Mouse (Mus musculus) gastrocnemius, adult 2 months (tissue): ENCODE results near the gene Slco1a6. TPM values are rescaled to one million over a fixed set of nuclear protein-coding genes. Genes with fewer than 3 reads are reported as not detected.
"Not testable (repeated sequence)": the region's sequence is repeated elsewhere in the genome, so short reads cannot be mapped to it uniquely, and the experiment has no call there.

Source experiments
- DNase-seq: peaks from one replicate; pipeline ENCODE4 v3.0.0; 2022
- H3K27ac ChIP-seq: fragments of 200-600 bp; 2 replicates; pipeline ENCODE4 v1.8.1; 2022; ENCODE audit warnings: mild to moderate bottlenecking
- H3K4me3 ChIP-seq: fragments of 200-600 bp; 2 replicates; pipeline ENCODE4 v1.8.1; 2022; ENCODE audit warnings: mild to moderate bottlenecking, moderate library complexity
- CTCF ChIP-seq: fragments of 200-600 bp; IDR thresholded peaks from 2 replicates; pipeline ENCODE4 v1.8.1; 2022; ENCODE audit warnings: antibody characterized with exemption, mild to moderate bottlenecking, moderate library complexity
- intact Hi-C: fragments of 180-260 bp; cut with DNase I; formaldehyde crosslinking; loops from one replicate; pipeline ENCODE4 v1.15.1; 2025
- long read RNA-seq, 2 experiments: library from polyadenylated mRNA; stranded (forward); transcript quantifications; one replicate each; pipeline ENCODE4 v2.0.0; 2021
- total RNA-seq, 2 experiments: library from RNA; stranded (reverse); gene quantifications; 2 replicates each; pipeline ENCODE4 v1.2.3; 2021

The Slco1a6 gene
- under 1 TPM; 0.59 to 0.61 TPM for total RNA-seq
- long read RNA-seq, experiment 1: 0 reads
- long read RNA-seq, experiment 2: 0 reads

DNA sequence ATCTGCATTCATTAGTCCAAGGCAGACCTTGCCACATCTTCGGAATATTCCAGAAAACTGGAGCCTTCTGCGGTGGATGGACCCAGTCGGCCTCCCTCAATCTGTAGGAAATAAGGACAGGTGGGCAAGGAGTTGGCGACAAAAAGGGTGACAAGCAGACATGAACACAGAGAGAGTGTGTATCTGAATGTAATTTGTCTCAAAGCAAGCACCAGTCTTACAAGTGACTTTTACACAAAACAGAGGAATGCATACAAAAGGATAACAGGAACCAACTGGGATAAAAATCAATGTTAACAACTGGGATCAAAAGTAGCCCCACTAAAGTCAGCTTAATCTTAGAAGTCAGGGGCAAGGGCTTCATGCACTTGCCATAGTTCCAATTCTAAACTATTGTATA is at the start of gene Slco1a6:
Gene Slco1a6 (minus strand): TSS at position 101 of the 400 bp plus-strand sequence.
- Histone ChIP-seq H3K4me3 (no peak within 1 kb of the TSS), H3K27ac (no peak within 1 kb of the TSS)
- TF ChIP-seq CTCF: no peak
- intact Hi-C loops: no loop called here
- no peak for DNase-seq

DNA sequence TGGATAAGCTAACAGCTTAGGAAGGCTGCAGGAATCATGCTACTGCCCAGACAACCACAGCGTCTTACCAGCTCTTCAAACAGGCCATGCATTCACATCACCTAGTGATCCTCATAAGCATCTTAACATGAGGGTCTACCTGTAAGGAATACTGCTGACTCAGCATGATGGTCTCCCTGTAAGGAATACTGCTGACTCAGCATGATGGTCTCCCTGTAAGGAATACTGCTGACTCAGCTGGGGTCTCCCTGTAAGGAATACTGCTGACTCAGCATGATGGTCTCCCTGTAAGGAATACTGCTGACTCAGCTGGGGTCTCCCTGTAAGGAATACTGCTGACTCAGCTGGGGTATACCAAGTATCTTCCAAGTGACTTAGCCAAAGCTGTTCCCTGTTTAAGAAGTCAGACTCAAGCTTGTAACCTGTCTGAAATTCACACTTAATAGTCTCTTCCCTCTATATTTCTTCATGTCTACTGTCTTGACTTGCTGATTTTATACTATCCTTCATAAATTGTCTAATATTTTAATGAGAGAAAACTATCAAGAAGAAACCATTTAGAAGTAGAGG is 42.5 kb upstream of the Slco1a6 start:
- DNase-seq, H3K4me3 ChIP-seq, H3K27ac ChIP-seq, intact Hi-C loops: not testable (repeated sequence)

DNA sequence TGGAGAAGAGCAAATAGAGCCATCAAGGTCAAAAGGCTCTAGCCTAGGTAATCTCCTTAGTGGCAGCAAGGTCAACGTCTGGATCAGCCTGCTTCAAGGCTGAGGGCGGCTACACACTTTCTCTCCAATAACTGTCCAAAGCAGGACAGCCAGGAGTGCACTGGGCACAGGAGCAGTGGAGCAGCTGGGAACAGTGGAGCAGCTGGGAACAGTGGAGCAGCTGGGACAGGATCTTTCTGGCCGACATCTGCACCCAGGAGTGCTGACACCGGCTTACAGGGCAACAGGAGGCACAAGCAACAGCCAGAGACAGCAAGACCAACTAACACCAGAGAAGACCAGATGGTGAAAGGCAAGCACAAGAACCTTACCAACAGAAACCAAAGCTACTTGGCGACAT is 36.7 kb upstream of the Slco1a6 start:
- Histone ChIP-seq H3K27ac (no peak overlapping the region), H3K4me3 (no peak overlapping the region)
- no peak for TF ChIP-seq CTCF
- intact Hi-C loops: no loop called here
- DNase-seq: no peak

DNA sequence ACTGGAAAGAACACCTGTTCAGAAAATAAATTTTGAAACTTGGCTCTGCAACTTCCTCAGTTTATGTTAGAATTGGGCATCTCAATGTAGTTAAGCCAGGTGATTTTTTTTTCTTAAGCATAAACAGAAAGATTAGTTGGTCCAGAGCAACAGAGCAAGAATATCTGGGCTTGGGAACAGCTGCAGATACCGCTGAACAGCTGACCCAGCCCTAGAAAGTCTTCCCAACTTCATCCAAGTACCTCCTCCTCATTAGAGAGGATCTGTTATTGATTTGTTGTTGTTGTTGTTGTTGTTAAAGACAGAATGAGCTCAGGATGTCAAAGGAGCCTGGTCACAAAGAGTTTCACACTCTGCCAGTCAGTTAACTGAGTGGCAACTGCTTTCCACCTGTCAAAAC is 31.1 kb upstream of the Slco1a6 start:
- Histone ChIP-seq H3K4me3 (no peak overlapping the region), H3K27ac (no peak overlapping the region)
- intact Hi-C loops: no loop called here
- DNase-seq: no peak
- no peak for TF ChIP-seq CTCF

DNA sequence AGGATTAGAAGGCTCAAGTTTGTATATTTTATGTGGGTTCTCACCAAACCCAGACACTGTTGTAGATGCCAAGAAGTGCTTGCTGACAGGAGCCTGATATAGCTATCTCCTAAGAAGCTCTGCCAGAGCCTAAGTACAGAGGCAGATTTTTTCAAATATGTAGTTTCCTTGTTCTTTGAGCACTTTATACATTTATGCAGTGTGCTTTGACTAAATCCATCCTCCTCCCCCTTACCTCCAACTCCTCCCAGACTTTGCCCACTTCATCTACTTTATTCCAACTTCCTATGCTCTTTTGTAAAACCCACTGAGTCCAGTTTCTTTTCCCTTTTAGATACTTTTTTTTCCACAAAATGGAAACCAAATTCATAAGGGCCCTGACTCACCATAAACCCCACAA is 11.8 kb upstream of the Slco1a6 start:
- intact Hi-C loops: no loop called here
- H3K27ac ChIP-seq: no peak overlapping the region
- DNase-seq: no peak
- TF ChIP-seq CTCF: no peak
- H3K4me3 ChIP-seq: no peak overlapping the region

DNA sequence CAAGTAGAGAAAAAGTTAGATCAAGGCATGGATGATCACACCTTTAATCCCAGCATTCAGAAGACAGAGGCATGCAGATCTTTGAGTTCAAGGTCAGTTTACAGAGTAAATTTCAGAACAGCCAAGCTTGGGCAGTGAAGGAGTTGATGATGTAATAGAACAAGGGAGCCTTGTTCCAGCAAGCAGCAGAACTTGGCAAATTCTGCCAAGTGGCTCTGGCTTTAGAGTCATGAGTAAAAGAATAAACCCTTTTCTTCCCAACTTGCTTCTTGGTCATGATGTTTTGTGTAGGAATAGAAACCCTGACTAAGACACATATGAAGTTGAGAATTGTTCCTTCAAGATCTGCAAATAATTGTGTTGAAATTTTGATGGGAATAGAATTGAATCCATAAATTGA is 3.5 kb upstream of the Slco1a6 start:
- no peak for TF ChIP-seq CTCF
- Histone ChIP-seq H3K27ac (no peak overlapping the region), H3K4me3 (no peak overlapping the region)
- no peak for DNase-seq
- intact Hi-C loops: no loop called here

DNA sequence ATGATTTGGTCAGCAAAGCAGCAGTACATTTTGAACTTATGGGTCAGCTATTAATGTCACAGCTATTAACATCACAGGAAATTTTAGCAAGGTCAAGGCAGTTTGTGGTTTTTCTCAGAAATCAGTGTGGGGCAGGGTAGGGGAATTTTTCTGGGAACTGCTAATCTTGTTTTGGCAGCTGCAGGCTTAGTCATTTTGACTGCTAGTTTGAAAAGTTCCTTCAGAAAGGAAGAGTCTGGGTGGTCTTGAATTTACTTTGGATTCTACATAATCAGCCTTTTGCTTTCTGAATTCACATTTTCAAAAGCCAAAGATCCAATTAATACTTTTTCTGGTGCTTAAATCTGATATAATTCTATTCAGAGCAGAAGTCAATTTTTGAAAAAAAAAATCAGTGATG is 1.4 kb upstream of the Slco1a6 start:
- Histone ChIP-seq H3K27ac (no peak overlapping the region), H3K4me3 (no peak overlapping the region)
- no peak for TF ChIP-seq CTCF
- no peak for DNase-seq
- intact Hi-C loops: no loop called here

DNA sequence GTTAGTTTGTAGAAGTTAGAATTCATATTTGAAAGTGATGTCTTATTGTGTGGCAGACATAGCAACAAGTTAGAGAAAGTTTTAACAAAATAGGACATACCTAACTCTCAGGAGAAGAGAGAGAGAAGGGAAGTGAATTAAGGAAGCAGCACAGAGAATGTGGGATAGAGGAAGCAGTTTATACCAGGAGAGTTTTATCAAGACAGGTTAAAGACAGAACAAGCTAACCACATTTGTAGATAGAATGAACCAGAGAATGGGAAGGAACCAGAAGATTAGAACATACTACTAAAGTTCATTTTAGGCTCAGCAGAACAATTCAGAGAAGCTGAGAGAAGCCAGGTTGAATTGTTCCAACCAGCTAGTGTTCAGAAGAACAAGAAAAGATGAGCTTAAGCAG is 7.8 kb downstream of the Slco1a6 start:
- H3K27ac ChIP-seq: no peak overlapping the region
- DNase-seq: no peak
- no peak for TF ChIP-seq CTCF
- intact Hi-C loops: no loop called here
- no peak overlapping the region for H3K4me3 ChIP-seq

DNA sequence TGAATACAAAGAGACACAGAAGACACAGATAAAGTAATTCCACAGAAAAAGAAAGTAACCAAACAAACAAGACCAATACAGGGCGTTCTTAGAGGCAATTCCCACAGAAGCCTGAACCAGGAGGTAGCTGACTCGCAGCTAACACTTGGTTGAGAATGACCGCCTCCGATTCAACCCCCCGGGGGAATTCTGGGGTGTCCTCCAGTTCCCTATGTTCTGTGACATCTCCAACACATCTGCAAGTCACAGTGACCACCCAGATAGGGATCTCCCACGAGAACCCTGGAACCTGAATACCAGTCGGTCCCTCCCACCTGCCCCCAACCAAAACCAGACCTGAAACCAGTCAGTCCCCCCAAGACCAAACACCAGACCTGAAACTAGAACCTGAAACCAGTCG is 14.1 kb downstream of the Slco1a6 start:
- DNase-seq: no peak
- Histone ChIP-seq H3K4me3 (no peak overlapping the region), H3K27ac (no peak overlapping the region)
- TF ChIP-seq CTCF: no peak
- intact Hi-C loops: no loop called here

DNA sequence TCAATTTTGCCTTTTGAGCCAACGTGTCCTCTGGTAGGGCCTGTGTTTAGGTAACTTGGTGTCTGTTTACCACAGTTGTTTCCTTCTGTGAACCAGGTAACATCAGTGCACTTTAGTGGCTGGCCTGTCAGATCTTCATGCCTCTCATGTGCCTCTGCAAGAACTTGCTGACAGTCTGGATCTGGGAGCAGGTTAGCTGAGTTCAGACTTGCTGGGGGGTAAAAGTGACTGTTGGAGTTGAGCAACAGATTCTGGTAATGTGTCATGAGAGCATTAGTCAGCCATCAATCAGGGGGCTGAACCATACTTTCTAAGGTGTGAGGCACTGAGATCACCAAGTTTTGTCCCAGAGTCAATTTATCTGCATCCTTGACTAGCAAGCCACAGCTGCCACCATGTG is 16.4 kb downstream of the Slco1a6 start:
- DNase-seq: no peak
- no peak overlapping the region for H3K27ac ChIP-seq
- no peak for TF ChIP-seq CTCF
- no peak overlapping the region for H3K4me3 ChIP-seq
- intact Hi-C loops: no loop called here

DNA sequence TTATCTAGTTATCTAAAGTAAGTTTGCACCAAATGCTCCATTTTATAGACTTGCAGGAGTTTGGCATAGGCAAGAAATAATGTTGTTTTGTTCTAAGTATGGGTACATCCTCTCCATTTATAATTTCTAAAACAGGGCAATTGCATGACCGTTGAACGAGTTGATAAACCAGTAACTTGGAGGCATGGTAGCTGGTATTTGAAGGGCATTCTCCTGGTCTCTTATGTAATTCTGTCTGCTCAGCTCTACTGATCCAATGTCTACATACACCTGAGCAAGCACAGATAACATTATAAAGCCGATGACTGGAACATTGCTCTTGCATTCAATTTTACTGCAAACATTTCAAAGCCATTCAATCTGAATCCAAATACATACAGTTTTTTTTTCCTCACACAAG is 20.9 kb downstream of the Slco1a6 start:
- TF ChIP-seq CTCF: no peak
- Histone ChIP-seq H3K27ac (no peak overlapping the region), H3K4me3 (no peak overlapping the region)
- no peak for DNase-seq
- intact Hi-C loops: no loop called here

DNA sequence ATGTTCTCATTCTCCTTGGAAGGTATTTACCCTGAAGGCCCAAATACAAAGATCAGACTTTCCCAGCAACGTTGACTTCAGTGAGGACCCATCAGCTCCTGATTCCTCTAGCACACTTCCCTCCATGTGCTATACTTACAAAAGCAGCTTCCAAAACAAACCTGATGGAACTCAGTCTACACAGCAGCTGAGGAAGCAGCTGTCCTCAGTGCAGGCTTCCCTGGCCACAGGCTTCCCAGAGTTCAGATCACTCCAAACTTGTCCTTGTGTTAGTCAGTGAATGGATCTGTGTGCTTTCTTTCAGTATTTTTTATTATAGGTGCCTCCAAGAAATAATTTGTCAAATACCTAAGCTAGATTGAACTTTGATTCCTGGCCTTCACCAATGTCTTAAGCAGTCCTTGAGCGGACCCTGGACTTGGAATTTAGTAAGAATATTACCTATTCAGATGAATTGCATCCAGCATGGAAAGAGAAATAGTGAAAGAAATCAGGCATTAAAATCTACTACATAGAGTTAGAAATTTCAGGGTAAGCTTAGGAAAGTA is 22.4 kb downstream of the Slco1a6 start:
- no peak for TF ChIP-seq CTCF
- no peak for DNase-seq
- Histone ChIP-seq H3K27ac (no peak overlapping the region), H3K4me3 (no peak overlapping the region)
- intact Hi-C loops: no loop called here

DNA sequence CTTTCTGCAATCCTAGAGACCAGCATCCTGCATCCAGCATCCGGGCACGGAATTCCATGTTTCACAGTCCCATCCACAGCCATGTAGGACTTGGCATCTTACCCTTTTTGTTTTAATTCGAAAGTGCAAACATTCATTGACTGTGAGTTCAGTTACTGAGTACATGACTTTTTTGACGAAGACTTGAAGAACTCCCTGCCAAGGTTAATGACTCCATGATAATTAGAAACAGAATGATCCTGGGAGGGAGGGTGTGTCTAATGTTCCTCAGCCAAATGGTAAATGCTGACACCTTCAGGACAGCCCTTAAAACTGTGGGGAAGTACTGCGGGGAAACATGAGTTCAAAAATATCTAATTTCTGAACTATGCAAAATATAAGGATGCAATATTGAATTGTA is 44.9 kb downstream of the Slco1a6 start:
- intact Hi-C loops: no loop called here
- H3K27ac ChIP-seq: no peak overlapping the region
- no peak overlapping the region for H3K4me3 ChIP-seq
- no peak for DNase-seq
- no peak for TF ChIP-seq CTCF

DNA sequence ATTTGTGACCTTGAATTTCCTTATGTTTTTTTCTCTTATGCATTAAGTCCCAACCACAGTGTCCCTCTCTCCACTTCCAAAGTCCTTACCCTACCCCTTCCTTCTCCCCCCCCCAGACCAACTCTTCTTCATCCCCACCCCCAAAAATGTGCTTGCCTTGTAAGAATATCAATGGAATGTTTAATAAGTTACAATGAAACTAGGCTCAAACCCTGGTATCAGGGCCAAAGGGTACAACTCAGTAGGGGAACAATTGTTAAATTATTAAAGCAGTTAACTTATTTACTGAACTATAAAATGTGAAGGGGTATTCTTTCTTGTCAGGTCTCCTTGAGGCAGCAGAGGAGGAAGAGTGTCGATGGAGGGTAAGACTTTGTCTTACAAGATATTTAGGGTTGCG is 47.1 kb downstream of the Slco1a6 start:
- no peak for DNase-seq
- intact Hi-C loops: no loop called here
- Histone ChIP-seq H3K27ac (no peak overlapping the region), H3K4me3 (no peak overlapping the region)
- no peak for TF ChIP-seq CTCF

DNA sequence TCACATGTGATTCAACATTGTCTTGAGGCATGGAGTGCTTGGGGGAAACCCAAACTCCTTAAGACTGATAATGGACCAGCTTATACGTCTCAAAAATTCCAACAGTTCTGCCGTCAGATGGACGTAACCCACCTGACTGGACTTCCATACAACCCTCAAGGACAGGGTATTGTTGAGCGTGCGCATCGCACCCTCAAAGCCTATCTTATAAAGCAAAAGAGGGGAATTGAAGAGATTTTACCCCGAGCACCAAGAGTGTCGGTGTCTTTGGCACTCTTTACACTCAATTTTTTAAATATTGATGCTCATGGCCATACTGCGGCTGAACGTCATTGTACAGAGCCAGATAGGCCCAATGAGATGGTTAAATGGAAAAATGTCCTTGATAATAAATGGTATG is 54.2 kb downstream of the Slco1a6 start:
- H3K4me3 ChIP-seq, DNase-seq, intact Hi-C loops, H3K27ac ChIP-seq: not testable (repeated sequence)
